Mouse (Mus musculus) lung, embryonic 14.5 days (tissue): Measurements from ENCODE around the gene CK137956. TPM values are rescaled to one million over a fixed set of nuclear protein-coding genes. Genes with fewer than 3 reads are reported as not detected.

Source experiments
- ATAC-seq: fragments of 200-750 bp; cut with Nextera tagmentation; 2 replicates; pipeline ENCODE4 v1.8.0; 2017; ENCODE audit warnings: mild to moderate bottlenecking, moderate TSS enrichment, moderate library complexity; ENCODE audit not compliant: insufficient read depth
- DNase-seq: peaks from one replicate; pipeline ENCODE4 v3.0.0-alpha.2; 2015
- H3K27ac ChIP-seq: fragments of 300-500 bp; sonication (generic); 2 replicates; pipeline ENCODE4 v1.5.1; 2014; ENCODE audit warnings: low read depth, mild to moderate bottlenecking, moderate library complexity
- H3K27me3 ChIP-seq: fragments of 300-500 bp; sonication (generic); 2 replicates; pipeline ENCODE4 v1.6.1; 2014; ENCODE audit warnings: low read length, control low read depth; ENCODE audit not compliant: insufficient read depth
- H3K36me3 ChIP-seq: fragments of 300-500 bp; sonication (generic); 2 replicates; pipeline ENCODE4 v1.6.1; 2014; ENCODE audit warnings: control low read depth; ENCODE audit not compliant: insufficient read depth
- H3K4me1 ChIP-seq: fragments of 300-500 bp; sonication (generic); 2 replicates; pipeline ENCODE4 v1.6.1; 2014; ENCODE audit warnings: antibody characterized with exemption, control low read depth; ENCODE audit not compliant: insufficient read depth
- H3K4me2 ChIP-seq: fragments of 300-500 bp; sonication (generic); 2 replicates; pipeline ENCODE4 v1.6.1; 2014; ENCODE audit warnings: mild to moderate bottlenecking
- H3K4me3 ChIP-seq: fragments of 300-500 bp; sonication (generic); 2 replicates; pipeline ENCODE4 v1.5.1; 2014; ENCODE audit warnings: low read depth, low read length
- H3K9ac ChIP-seq: fragments of 300-500 bp; sonication (generic); 2 replicates; pipeline ENCODE4 v1.6.1; 2014
- H3K9me3 ChIP-seq: fragments of 300-500 bp; sonication (generic); 2 replicates; pipeline ENCODE4 v1.6.1; 2016; ENCODE audit warnings: low read depth, low read length, control low read depth
- CTCF ChIP-seq: IDR thresholded peaks from 2 replicates; pipeline ENCODE4 v1.5.1; 2016; ENCODE audit warnings: antibody characterized with exemption, low read depth
- WGBS: fragments of 180-500 bp; shearing (Covaris S2); extraction: QIAGEN DNeasy Blood & Tissue Kit; methylation state at CpG from one replicate; pipeline ENCODE4 v1.1.7; 2014; 5-methylcytosine and 5-hydroxymethylcytosine counted together
- polyA plus RNA-seq: library from polyadenylated mRNA; unstranded; fragments of >200 nt; fragmentation: Nextera tagmentation; extraction: Ambion mirVana; gene quantifications from 2 replicates; pipeline ENCODE4 v1.2.1, GENCODE M21; 2014

The CK137956 gene
- not detected in 2 replicates for polyA plus RNA-seq

DNA sequence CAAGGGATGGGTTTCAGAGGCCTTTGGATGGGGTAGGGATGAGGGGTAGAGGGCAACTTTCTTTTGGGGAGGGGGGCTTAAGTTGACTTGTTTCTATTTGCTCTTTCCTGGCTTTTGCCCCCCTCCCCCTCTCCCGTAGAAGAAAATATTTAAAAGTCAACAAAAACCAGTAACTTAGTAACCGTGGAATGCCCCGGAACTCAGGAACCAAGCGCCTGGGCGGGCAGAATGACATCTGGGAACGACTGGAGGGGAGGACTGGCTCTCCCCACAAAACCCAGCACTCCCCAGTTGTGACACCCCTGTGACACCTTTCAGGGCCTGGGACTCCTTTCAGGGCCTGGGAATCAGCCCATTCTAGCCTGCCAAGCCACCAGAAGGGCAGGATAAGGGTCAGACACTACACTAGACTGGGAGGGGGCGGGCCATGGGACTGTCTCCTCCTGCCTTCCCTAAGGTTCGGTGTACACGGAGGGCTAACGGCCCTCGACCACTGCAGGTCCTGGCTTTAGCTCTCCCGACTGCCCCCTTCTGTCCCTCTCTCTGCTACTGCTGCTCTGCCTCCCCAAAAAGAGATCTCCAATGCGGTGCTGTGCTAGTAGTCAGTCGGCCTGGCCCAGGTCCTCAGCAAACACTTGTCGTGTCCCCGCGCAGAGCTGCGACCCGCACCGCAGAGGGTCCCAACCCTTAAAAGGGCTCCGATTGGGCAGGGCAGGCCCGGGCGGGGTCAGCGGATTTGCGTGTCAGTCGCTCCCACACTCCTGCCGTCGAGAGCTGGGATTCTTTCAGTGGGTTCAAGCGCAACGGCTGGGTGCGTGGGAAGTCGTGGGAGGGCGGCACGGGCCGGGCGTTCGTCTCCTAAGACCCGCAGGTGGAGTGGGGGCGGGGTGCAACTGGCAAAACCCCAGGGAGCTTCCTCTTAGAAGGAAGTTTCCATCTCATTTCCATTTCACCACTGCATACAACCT lies at the start of gene CK137956:
TSS of gene CK137956 (minus strand) at position 51 of the 968 bp plus-strand sequence.
- Histone ChIP-seq H3K4me3 (no peak within 1 kb of the TSS), H3K27me3 (peaks cover 30% of the 10 kb centered on the region), H3K27ac (no peak within 1 kb of the TSS), H3K4me1 (no peaks in the 10 kb centered on the region), H3K4me2 (no peak within 1 kb of the TSS), H3K36me3 (no peaks in the 10 kb centered on the region), H3K9me3 (no peaks in the 10 kb centered on the region), H3K9ac (no peak within 1 kb of the TSS)
- no peak for ATAC-seq
- DNase-seq, result no peak
- 2% methylated on average over 39 of the region's 39 CpGs for WGBS
- peak; percentile 10; the same call in 1 of the 2 replicates for TF ChIP-seq CTCF

GRCm38 (mm10) chr4:128019465-128019864 lies 48.7 kb upstream of the CK137956 start:
- WGBS, result 70% methylated on average over 2 of the region's 2 CpGs
- H3K9me3 ChIP-seq, result no peaks in the 10 kb centered on the region
- no peaks in the 10 kb centered on the region for H3K36me3 ChIP-seq
- H3K4me3 ChIP-seq, result no peak overlapping the region
- no peak overlapping the region for H3K4me2 ChIP-seq
- no peak overlapping the region for H3K27ac ChIP-seq
- ATAC-seq, result no peak
- no peaks in the 10 kb centered on the region for H3K4me1 ChIP-seq
- no peak for DNase-seq
- H3K27me3 ChIP-seq, result no peaks in the 10 kb centered on the region
- no peak for TF ChIP-seq CTCF
- H3K9ac ChIP-seq, result no peak overlapping the region

DNA sequence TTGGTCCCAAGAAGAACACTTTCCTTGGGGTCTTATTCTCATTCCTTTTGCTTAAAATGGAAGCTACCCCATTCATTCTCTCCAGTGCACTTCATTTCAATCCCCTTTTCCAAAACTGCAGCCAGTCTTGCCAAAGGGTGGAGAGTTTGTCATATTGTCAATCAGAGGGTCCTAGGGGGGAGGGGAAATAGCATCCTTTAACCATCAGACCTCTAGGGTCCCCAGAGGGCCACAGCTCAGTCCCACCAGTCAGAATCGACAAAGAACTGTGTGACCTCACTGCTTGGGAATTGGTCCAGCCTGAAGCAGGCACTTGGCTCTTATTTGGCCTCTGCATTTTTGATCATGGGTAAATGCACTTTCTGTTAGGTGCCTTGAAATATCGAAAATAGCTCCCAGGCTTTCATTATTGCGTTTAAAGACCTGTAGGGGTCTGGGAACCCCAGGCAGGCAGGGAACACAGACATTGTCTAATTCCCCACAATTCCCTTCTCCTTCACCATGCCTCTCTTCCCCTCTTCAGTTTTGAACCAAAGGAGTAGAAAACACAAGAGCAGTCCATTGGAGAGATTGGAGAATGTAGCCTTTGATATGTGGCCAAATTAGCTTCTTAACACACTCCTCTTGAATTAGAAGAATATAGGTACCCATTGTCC lies 34.2 kb upstream of the CK137956 start:
- no peaks in the 10 kb centered on the region for H3K36me3 ChIP-seq
- H3K9me3 ChIP-seq, result no peaks in the 10 kb centered on the region
- no peak for DNase-seq
- H3K9ac ChIP-seq, result no peak overlapping the region
- H3K4me1 ChIP-seq, result no peaks in the 10 kb centered on the region
- H3K4me3 ChIP-seq, result no peak overlapping the region
- no peak for ATAC-seq
- TF ChIP-seq CTCF, result no peak
- 64% methylated on average over 3 of the region's 3 CpGs for WGBS
- H3K4me2 ChIP-seq, result no peak overlapping the region
- H3K27ac ChIP-seq, result no peak overlapping the region
- H3K27me3 ChIP-seq, result no peaks in the 10 kb centered on the region

DNA sequence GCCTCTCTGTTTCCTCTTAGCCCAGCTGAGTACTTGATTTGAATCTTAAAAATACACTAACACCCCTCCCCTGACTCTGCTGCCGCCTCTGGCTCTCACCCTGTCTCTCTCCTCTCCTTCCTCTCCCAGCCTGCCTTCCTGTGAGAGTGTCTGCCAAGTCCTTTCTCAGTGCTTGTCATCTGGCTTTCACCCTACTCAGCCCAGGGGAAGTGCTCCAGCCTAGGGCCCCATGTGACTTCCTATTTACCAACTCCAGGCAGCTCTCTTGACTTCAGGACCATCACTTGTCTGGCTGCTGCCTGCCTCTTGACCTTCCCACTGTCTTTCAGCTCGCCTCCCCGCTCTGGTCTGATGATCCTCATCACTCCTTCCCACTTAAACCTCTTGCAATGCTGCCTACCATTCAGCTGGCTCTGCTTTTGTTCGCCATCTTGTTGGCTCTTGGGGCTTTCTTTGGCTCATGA lies 31.9 kb upstream of the CK137956 start:
- H3K36me3 ChIP-seq, result no peaks in the 10 kb centered on the region
- H3K9ac ChIP-seq, result no peak overlapping the region
- no peaks in the 10 kb centered on the region for H3K9me3 ChIP-seq
- DNase-seq, result no peak
- no peaks in the 10 kb centered on the region for H3K27me3 ChIP-seq
- H3K4me2 ChIP-seq, result no peak overlapping the region
- WGBS, result 40% methylated on average over 4 of the region's 4 CpGs
- no peak for ATAC-seq
- H3K27ac ChIP-seq, result no peak overlapping the region
- no peak for TF ChIP-seq CTCF
- no peak overlapping the region for H3K4me3 ChIP-seq
- no peaks in the 10 kb centered on the region for H3K4me1 ChIP-seq

DNA sequence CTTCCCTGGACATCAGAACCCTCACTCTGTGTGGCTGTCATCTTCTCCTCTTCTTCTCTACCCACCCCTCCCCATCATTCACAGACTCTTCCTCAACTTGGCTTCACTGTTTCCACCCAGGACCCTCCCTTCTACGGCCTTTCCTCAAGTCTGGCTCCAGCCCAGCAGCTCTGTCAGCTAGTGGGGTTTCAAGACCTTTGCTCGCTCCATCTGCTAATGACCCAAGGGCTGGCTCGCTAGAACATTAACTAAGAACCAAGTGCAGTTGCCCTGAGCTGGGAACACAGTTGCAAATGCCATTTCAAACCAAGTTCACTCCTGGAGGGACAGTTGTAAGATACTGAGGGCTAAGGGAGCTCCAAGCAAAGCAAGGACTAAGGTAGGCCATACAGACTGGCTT lies 28.5 kb upstream of the CK137956 start:
- ATAC-seq, result no peak
- WGBS, result 69% methylated on average over 3 of the region's 3 CpGs
- no peak for TF ChIP-seq CTCF
- no peaks in the 10 kb centered on the region for H3K9me3 ChIP-seq
- no peak overlapping the region for H3K4me2 ChIP-seq
- H3K4me3 ChIP-seq, result no peak overlapping the region
- H3K9ac ChIP-seq, result no peak overlapping the region
- no peaks in the 10 kb centered on the region for H3K27me3 ChIP-seq
- no peaks in the 10 kb centered on the region for H3K4me1 ChIP-seq
- DNase-seq, result no peak
- no peak overlapping the region for H3K27ac ChIP-seq
- H3K36me3 ChIP-seq, result no peaks in the 10 kb centered on the region

DNA sequence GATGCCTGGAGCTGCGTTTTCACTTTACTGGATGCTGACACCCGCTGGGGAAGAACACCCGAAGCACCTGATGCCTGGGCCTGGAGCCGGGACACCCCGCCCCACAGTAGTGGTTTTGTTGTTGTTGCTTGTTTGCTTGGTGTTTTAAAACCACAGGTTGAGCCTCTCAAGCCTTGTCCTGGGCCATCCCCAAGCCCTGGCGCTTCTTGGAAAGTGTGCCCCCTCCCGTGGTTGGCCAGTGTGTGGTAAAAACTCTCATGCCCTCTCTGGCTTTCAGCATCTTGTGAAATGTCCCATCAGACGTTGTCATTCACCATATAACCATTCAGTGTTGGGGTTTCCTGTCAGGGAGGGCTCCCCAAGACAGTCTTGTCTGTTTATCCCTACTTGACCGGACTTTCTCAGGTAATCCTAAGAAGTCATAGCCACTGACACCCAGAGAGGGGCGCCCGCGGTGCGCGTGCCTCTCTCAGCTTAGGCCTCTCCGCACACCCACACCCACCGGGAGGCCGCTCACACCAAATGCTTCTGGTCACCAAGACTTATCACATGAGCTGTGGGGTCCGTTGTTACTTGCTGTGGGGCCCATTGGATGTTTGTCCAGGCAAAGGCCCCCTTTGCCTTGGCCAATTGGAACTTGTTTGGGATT lies 18.7 kb upstream of the CK137956 start:
- no peaks in the 10 kb centered on the region for H3K36me3 ChIP-seq
- WGBS, result 8% methylated on average over 18 of the region's 18 CpGs
- no peak overlapping the region for H3K27ac ChIP-seq
- DNase-seq (peak; percentile 9), ATAC-seq (no peak)
- no peak overlapping the region for H3K4me3 ChIP-seq
- H3K9me3 ChIP-seq, result no peaks in the 10 kb centered on the region
- H3K27me3 ChIP-seq, result peaks cover 57% of the 10 kb centered on the region
- no peak overlapping the region for H3K4me2 ChIP-seq
- no peak overlapping the region for H3K9ac ChIP-seq
- no peaks in the 10 kb centered on the region for H3K4me1 ChIP-seq
- TF ChIP-seq CTCF, result peak; percentile 24; the same call in 1 of the 2 replicates
